Mouse (Mus musculus) lung, postnatal 14 days (tissue): ENCODE measurements at regions not wholly inside any gene's neighbourhood (a gene's known extent, or its start where the extent isn't known, plus 50 kb on each side); places are given as distances from the start of the nearest gene placed in this dataset.

ENCODE experiments used
- DNase-seq: peaks from one replicate; pipeline ENCODE4 v3.0.0; 2021

DNA sequence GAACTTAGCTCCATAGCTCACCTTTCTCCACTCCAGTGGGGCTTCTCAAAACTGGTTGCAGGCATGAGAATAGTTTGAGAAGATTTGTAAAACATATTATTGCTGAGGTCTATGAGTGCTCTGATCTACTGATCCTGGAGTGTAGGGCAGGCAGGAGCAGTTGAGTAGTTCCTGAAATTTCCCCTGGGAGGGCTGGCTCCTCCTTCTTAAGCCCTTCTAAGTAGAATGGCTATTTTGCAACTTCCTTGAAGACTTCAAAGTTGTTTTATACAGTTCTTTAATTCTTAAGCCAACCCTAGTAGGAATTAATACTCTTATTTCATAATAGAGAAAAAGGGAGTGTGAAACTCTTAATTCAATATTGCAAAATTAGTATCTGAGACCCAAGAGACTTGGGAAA is 133.3 kb downstream of the Ptger3 start:
- no peak for DNase-seq

- no peak for DNase-seq
Observed at GRCm38 (mm10) chr3:157698529-157698928, 131.8 kb downstream of the Ptger3 start.

DNA sequence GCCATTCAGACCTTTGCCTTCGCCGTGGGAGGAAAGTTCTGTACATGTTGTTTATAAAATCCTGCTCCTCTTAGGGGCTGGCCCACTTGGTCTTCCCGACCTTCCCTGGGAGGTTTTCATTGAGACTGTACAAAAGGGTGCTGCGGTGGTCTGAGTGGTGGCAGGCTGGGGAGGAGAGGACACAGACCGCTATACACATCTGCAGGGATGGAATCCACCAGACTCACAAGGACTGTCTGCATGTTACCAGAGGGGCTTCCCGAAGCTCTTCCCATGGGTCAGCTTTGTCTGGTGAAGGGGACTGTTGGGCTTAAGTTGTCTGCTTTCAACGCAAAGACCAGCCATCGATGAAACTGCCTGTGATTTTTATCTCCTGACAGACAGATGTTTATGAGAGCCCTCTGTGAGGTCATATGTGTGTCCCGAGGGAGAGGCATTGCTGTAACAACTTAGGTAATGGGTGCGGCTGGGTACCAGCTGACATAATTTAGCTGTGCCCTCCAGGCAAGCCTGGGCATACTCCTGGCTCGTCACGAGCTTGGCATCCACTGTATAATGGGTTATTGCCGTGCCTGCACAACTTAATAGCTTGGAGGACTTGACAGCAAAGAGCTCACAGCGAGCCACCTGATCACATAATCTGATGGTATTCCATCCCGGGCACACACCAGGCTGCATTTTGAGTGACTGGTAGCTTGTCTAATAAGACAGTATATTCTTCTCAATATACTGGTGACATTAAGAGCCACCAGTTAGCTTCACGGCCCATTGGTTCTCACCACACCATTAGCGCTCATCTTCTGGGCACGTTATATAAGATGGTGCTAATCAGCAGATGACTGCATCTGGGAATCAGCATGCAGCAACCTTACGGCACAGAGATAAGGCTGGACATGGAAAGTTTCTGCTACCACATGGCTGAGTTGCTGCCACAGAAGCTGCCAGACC is 128.7 kb downstream of the Ptger3 start:
- DNase-seq, result no peak
